Mouse (Mus musculus): ENCODE results near the gene Rfng. TPM values are rescaled to one million over a fixed set of nuclear protein-coding genes. Genes with fewer than 3 reads are reported as not detected.
"Not testable (repeated sequence)": the region's sequence is repeated elsewhere in the genome, so short reads cannot be mapped to it uniquely, and the experiment has no call there.

Rfng gene
- 10 to 100 TPM; 53.1 to 56.6 TPM for total RNA-seq (2021)
- long read RNA-seq, experiment 1, transcript Rfng-202 (6 exons, 2,467 nt): minor isoform, 20 of 138 reads
- long read RNA-seq, experiment 1, transcript Rfng-201 (8 exons, 2,118 nt): major isoform, 42 of 138 reads
- long read RNA-seq, experiment 1, partial matches to known transcripts: 17 of 138 reads
- long read RNA-seq, experiment 1, other reads (novel, unspliced or antisense): 59 of 138 reads
- long read RNA-seq, experiment 2, transcript Rfng-201 (8 exons, 2,118 nt): major isoform, 22 of 91 reads
- long read RNA-seq, experiment 2, transcript Rfng-202 (6 exons, 2,467 nt): minor isoform, 11 of 91 reads
- long read RNA-seq, experiment 2, partial matches to known transcripts: 9 of 91 reads
- long read RNA-seq, experiment 2, other reads (novel, unspliced or antisense): 49 of 91 reads

- DNase-seq (ENCODE audit: low spot score in 2 of 2): peak; percentile 82 to 87
These were observed at the start of gene Rfng, which contains the start of gene Gps1 for GRCm38 (mm10) chr11:120784064-120784791. Gene Rfng, minus strand, starts transcription at chr11:120784207. Gene Gps1, plus strand, starts transcription at chr11:120784272.

GRCm38 (mm10) chr11:120832962-120833361, 49.0 kb upstream of the Rfng start:
- not testable (repeated sequence) for DNase-seq (ENCODE audit: low spot score in 2 of 2)

GRCm38 (mm10) chr11:120831659-120832440, 47.8 kb upstream of the Rfng start:
- DNase-seq (ENCODE audit: low spot score in 2 of 2): no peak

GRCm38 (mm10) chr11:120830686-120831085, 46.7 kb upstream of the Rfng start:
- no peak for DNase-seq (ENCODE audit: low spot score in 2 of 2)

- no peak for DNase-seq (ENCODE audit: low spot score in 2 of 2)
These were observed 45.9 kb upstream of the Rfng start for GRCm38 (mm10) chr11:120829757-120830532.

GRCm38 (mm10) chr11:120828416-120828815, 44.4 kb upstream of the Rfng start:
- no peak for DNase-seq (ENCODE audit: low spot score in 2 of 2)

- DNase-seq (ENCODE audit: low spot score in 2 of 2): no peak
These were observed 42.3 kb upstream of the Rfng start for GRCm38 (mm10) chr11:120826016-120826953.

- no peak for DNase-seq (ENCODE audit: low spot score in 2 of 2)
These were observed 41.4 kb upstream of the Rfng start for GRCm38 (mm10) chr11:120825289-120825863.

GRCm38 (mm10) chr11:120824787-120825288, 40.8 kb upstream of the Rfng start:
- no peak for DNase-seq (ENCODE audit: low spot score in 2 of 2)

GRCm38 (mm10) chr11:120823956-120824786, 40.2 kb upstream of the Rfng start, which contains the start of gene Fasn:
Gene Fasn, minus strand, starts transcription at chr11:120824547.
- peak; percentile 97 for DNase-seq (ENCODE audit: low spot score in 2 of 2)

- peak in 1 of 2 experiments; percentile 16 for DNase-seq (ENCODE audit: low spot score in 2 of 2)
These were observed 39.5 kb upstream of the Rfng start for GRCm38 (mm10) chr11:120823551-120823947.

GRCm38 (mm10) chr11:120822831-120823550, 39.0 kb upstream of the Rfng start:
- DNase-seq (ENCODE audit: low spot score in 2 of 2): no peak

GRCm38 (mm10) chr11:120822321-120822720, 38.3 kb upstream of the Rfng start:
- DNase-seq (ENCODE audit: low spot score in 2 of 2): no peak

GRCm38 (mm10) chr11:120821076-120821922, 37.3 kb upstream of the Rfng start:
- no peak for DNase-seq (ENCODE audit: low spot score in 2 of 2)

GRCm38 (mm10) chr11:120820546-120820945, 36.5 kb upstream of the Rfng start:
- DNase-seq (ENCODE audit: low spot score in 2 of 2): no peak

- DNase-seq (ENCODE audit: low spot score in 2 of 2): no peak
These were observed 35.5 kb upstream of the Rfng start for GRCm38 (mm10) chr11:120819556-120819955.

Data from left cerebral cortex, adult 18-20 months (tissue).